Mouse (Mus musculus): ENCODE data around the gene Prrt3. TPM values are rescaled to one million over a fixed set of nuclear protein-coding genes. Genes with fewer than 3 reads are reported as not detected.

The Prrt3 gene
- 33.7 TPM for polyA plus RNA-seq (2015; fragmentation: Illumina TruSeq; extraction: RNeasy Lipid Tissue Mini Kit (QIAGEN cat#74804); ENCODE audit: low read depth, low replicate concordance)

DNA sequence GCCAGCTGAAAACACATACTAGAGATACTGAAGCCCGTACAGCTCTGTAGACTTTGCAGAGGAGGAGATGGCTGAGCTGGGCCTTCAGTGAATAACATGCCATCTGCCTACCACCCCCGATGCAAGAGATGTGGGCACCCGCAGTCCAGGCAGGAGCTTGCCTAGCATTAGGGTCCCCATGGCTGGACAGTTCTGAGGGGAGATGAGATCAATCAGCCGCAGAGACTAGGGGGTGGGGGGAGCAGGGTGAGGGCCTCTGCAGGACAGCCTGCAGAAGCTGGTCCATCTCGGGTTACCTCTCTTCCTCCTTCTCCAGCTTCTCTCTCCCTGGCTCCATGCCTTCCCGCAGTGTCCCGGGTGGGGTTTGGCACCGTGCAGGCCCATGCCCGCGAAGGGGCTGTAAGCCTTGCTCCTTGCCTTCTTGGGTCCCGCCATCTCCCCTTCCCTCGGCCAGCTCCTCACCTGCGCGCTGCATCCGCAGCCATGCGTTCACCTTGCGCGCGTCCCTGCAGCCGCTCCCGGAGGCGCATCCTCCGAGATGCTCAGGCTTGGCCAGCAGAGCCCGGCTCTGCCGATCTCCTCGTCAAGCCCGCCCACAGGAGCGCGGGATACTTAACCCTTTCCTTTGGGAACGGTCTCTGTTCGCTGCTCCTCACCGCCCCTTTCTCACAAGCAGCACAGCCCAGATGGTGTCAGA is at the start of gene Prrt3:
Prrt3 (minus strand) TSS at position 544 of the 697 bp plus-strand sequence.

DNA sequence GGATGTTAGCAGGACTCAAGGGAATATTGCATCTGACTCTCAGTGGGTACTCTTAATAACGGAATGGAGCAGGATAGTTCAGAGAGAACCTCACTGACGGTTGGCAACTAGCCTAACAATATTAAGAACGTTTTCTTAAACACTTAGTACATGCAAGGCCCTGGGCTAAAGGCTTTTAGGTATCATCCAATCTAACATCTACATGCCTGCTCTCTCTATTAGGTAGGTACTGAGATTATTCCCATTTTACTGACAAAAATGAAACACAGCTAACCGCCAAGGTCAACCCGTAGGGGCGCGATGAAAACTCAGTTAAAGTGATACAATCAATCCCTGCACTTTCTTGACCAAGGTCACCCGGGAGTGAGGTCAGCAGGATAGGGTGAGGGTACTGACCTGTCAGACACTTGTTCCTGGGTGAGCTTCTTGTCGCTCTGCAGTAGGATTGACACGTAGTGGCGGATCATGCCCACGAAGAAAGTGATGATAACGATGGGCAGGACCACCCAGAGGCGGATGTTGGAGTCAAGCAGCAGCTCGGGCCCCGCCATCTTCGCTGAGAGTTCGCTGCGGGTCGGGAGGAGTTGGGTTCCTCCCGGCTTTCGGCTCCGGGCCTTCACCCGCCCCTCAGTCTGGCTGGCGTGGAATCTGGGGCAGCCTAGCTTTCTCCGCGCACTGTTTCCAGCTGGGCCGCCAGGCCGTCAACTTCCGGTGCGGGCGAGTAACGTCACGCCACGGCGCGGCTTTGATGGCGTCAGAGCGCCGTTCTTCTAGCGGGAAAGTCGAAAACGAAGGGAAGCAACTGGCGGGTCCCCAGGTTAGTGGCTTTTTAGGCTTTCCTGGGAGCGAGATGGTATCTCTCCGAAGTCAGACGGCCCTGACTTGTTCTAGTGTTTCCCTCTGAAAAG is 29.5 kb upstream of the Prrt3 start, which contains the start of the genes Emc3 and Fancd2:
Emc3 (minus strand) TSS at position 721 of the 908 bp plus-strand sequence.
Fancd2 (plus strand) TSS at position 751 of the 908 bp plus-strand sequence.

GRCm38 (mm10) chr6:113483100-113483615 is 18.6 kb downstream of the Prrt3 start, which contains the start of gene Creld1:
Creld1 (plus strand) TSS chr6:113483297.

GRCm38 (mm10) chr6:113471297-113471936 is 30.3 kb downstream of the Prrt3 start, which contains the start of gene Il17rc:
Il17rc (plus strand) TSS chr6:113471427.

DNA sequence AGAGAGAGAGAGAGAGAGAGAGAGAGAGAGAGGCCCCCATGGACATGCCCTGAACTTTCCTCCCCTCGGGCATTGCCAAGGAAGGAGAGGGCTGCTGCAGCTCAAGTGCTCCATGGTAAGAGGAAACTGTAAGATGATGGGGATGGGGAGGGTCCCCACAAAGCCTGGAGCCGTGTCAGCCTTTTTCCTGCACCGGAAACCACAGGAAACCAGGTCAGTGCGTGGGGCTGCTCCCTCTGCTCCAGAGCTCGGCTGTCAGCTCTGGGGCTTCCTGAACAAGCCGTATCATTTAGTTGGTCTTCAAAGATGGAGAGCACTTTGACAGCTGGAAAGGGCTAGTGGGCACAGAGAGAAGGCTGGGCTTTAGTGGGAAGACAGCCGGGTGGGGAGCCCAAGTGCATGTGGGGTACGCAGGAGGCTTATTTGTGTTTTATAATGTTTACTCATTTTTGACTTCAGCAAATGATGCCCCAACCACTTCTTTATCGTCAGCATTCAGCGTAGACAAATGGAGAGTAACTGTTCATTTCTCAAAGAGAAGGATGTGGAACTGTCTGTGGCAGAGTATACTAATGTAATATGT is 43.7 kb downstream of the Prrt3 start, which contains the start of gene Il17re:
Il17re (plus strand) TSS at position 533 of the 583 bp plus-strand sequence.

Other genes starting within 250 kb of the Prrt3 start
- 68.6 TPM for gene Cpne9, start 219.6 kb downstream of the Prrt3 start, polyA plus RNA-seq (2015; fragmentation: Illumina TruSeq; extraction: RNeasy Lipid Tissue Mini Kit (QIAGEN cat#74804); ENCODE audit: low read depth, low replicate concordance)
- 17.7 TPM for gene Brpf1, start 194.8 kb downstream of the Prrt3 start, polyA plus RNA-seq (2015; fragmentation: Illumina TruSeq; extraction: RNeasy Lipid Tissue Mini Kit (QIAGEN cat#74804); ENCODE audit: low read depth, low replicate concordance)
- 11.3 TPM for gene Ogg1, start 175.0 kb downstream of the Prrt3 start, polyA plus RNA-seq (2015; fragmentation: Illumina TruSeq; extraction: RNeasy Lipid Tissue Mini Kit (QIAGEN cat#74804); ENCODE audit: low read depth, low replicate concordance)
- 128 TPM for gene Camk1, start 157.9 kb downstream of the Prrt3 start, polyA plus RNA-seq (2015; fragmentation: Illumina TruSeq; extraction: RNeasy Lipid Tissue Mini Kit (QIAGEN cat#74804); ENCODE audit: low read depth, low replicate concordance)
- 37.3 TPM for gene Tada3, start 124.0 kb downstream of the Prrt3 start, polyA plus RNA-seq (2015; fragmentation: Illumina TruSeq; extraction: RNeasy Lipid Tissue Mini Kit (QIAGEN cat#74804); ENCODE audit: low read depth, low replicate concordance)
- 271 TPM for gene Arpc4, start 123.8 kb downstream of the Prrt3 start, polyA plus RNA-seq (2015; fragmentation: Illumina TruSeq; extraction: RNeasy Lipid Tissue Mini Kit (QIAGEN cat#74804); ENCODE audit: low read depth, low replicate concordance)
- gene Ttll3, start 112.7 kb downstream of the Prrt3 start, polyA plus RNA-seq (2015; fragmentation: Illumina TruSeq; extraction: RNeasy Lipid Tissue Mini Kit (QIAGEN cat#74804); ENCODE audit: low read depth, low replicate concordance), result 15.3 TPM
- 15.5 TPM for gene Rpusd3, start 82.6 kb downstream of the Prrt3 start, polyA plus RNA-seq (2015; fragmentation: Illumina TruSeq; extraction: RNeasy Lipid Tissue Mini Kit (QIAGEN cat#74804); ENCODE audit: low read depth, low replicate concordance)
- gene Cidec, start 66.2 kb downstream of the Prrt3 start, polyA plus RNA-seq (2015; fragmentation: Illumina TruSeq; extraction: RNeasy Lipid Tissue Mini Kit (QIAGEN cat#74804); ENCODE audit: low read depth, low replicate concordance), result not detected
- gene Jagn1, start 59.4 kb downstream of the Prrt3 start, polyA plus RNA-seq (2015; fragmentation: Illumina TruSeq; extraction: RNeasy Lipid Tissue Mini Kit (QIAGEN cat#74804); ENCODE audit: low read depth, low replicate concordance), result 66.5 TPM
- not detected for gene Il17re, start 43.4 kb downstream of the Prrt3 start, polyA plus RNA-seq (2015; fragmentation: Illumina TruSeq; extraction: RNeasy Lipid Tissue Mini Kit (QIAGEN cat#74804); ENCODE audit: low read depth, low replicate concordance)
- 4.6 TPM for gene Il17rc, start 30.5 kb downstream of the Prrt3 start, polyA plus RNA-seq (2015; fragmentation: Illumina TruSeq; extraction: RNeasy Lipid Tissue Mini Kit (QIAGEN cat#74804); ENCODE audit: low read depth, low replicate concordance)
- 88.4 TPM for gene Creld1, start 18.6 kb downstream of the Prrt3 start, polyA plus RNA-seq (2015; fragmentation: Illumina TruSeq; extraction: RNeasy Lipid Tissue Mini Kit (QIAGEN cat#74804); ENCODE audit: low read depth, low replicate concordance)
- gene Emc3, start 29.7 kb upstream of the Prrt3 start, polyA plus RNA-seq (2015; fragmentation: Illumina TruSeq; extraction: RNeasy Lipid Tissue Mini Kit (QIAGEN cat#74804); ENCODE audit: low read depth, low replicate concordance), result 97.5 TPM
- gene Fancd2, start 29.8 kb upstream of the Prrt3 start, polyA plus RNA-seq (2015; fragmentation: Illumina TruSeq; extraction: RNeasy Lipid Tissue Mini Kit (QIAGEN cat#74804); ENCODE audit: low read depth, low replicate concordance), result 2.2 TPM
- not detected for gene Fancd2os, start 98.8 kb upstream of the Prrt3 start, polyA plus RNA-seq (2015; fragmentation: Illumina TruSeq; extraction: RNeasy Lipid Tissue Mini Kit (QIAGEN cat#74804); ENCODE audit: low read depth, low replicate concordance)
- 365 TPM for gene Brk1, start 102.8 kb upstream of the Prrt3 start, polyA plus RNA-seq (2015; fragmentation: Illumina TruSeq; extraction: RNeasy Lipid Tissue Mini Kit (QIAGEN cat#74804); ENCODE audit: low read depth, low replicate concordance)
- gene Vhl, start 122.0 kb upstream of the Prrt3 start, polyA plus RNA-seq (2015; fragmentation: Illumina TruSeq; extraction: RNeasy Lipid Tissue Mini Kit (QIAGEN cat#74804); ENCODE audit: low read depth, low replicate concordance), result 48.7 TPM
- 15.4 TPM for gene Irak2, start 136.5 kb upstream of the Prrt3 start, polyA plus RNA-seq (2015; fragmentation: Illumina TruSeq; extraction: RNeasy Lipid Tissue Mini Kit (QIAGEN cat#74804); ENCODE audit: low read depth, low replicate concordance)
- 39.0 TPM for gene Tatdn2, start 195.1 kb upstream of the Prrt3 start, polyA plus RNA-seq (2015; fragmentation: Illumina TruSeq; extraction: RNeasy Lipid Tissue Mini Kit (QIAGEN cat#74804); ENCODE audit: low read depth, low replicate concordance)
- gene Ghrl, start 217.9 kb upstream of the Prrt3 start, polyA plus RNA-seq (2015; fragmentation: Illumina TruSeq; extraction: RNeasy Lipid Tissue Mini Kit (QIAGEN cat#74804); ENCODE audit: low read depth, low replicate concordance), result not detected
- gene Sec13, start 238.8 kb upstream of the Prrt3 start, polyA plus RNA-seq (2015; fragmentation: Illumina TruSeq; extraction: RNeasy Lipid Tissue Mini Kit (QIAGEN cat#74804); ENCODE audit: low read depth, low replicate concordance), result 112 TPM